Mouse (Mus musculus): Measurements from ENCODE around the gene Cldn4.
A peak's percentile ranks its signal among the peaks of the same experiment; 100 is the strongest.
"Not testable (repeated sequence)": the region's sequence is repeated elsewhere in the genome, so short reads cannot be mapped to it uniquely, and the experiment has no call there.

The Cldn4 gene

GRCm38 (mm10) chr5:134933686-134934085, 13.0 kb downstream of the Cldn4 start:
- DNase-seq (ENCODE audit: inconsistent age in 2 of 2, low spot score in 1 of 2): not testable (repeated sequence)

- DNase-seq (ENCODE audit: inconsistent age in 2 of 2, low spot score in 1 of 2): no peak
Observed at GRCm38 (mm10) chr5:134933281-134933680, 13.5 kb downstream of the Cldn4 start.

GRCm38 (mm10) chr5:134932903-134933276, 13.8 kb downstream of the Cldn4 start:
- peak; percentile 65 to 80 for DNase-seq (ENCODE audit: inconsistent age in 2 of 2, low spot score in 1 of 2)

GRCm38 (mm10) chr5:134932179-134932902, 14.4 kb downstream of the Cldn4 start, which contains the start of gene Mettl27:
Mettl27 (plus strand) TSS chr5:134932368.
- peak; percentile 91 to 97 for DNase-seq (ENCODE audit: inconsistent age in 2 of 2, low spot score in 1 of 2)

- DNase-seq (ENCODE audit: inconsistent age in 2 of 2, low spot score in 1 of 2): no peak
Observed at GRCm38 (mm10) chr5:134929988-134930387, 16.7 kb downstream of the Cldn4 start.

- DNase-seq (ENCODE audit: inconsistent age in 2 of 2, low spot score in 1 of 2): no peak
Observed at GRCm38 (mm10) chr5:134926726-134927125, 20.0 kb downstream of the Cldn4 start.

- DNase-seq (ENCODE audit: inconsistent age in 2 of 2, low spot score in 1 of 2): no peak
Observed at GRCm38 (mm10) chr5:134923141-134923540, 23.6 kb downstream of the Cldn4 start.

- DNase-seq (ENCODE audit: inconsistent age in 2 of 2, low spot score in 1 of 2): no peak
Observed at GRCm38 (mm10) chr5:134921106-134921505, 25.6 kb downstream of the Cldn4 start.

GRCm38 (mm10) chr5:134920106-134920687, 26.5 kb downstream of the Cldn4 start:
- DNase-seq (ENCODE audit: inconsistent age in 2 of 2, low spot score in 1 of 2): no peak

GRCm38 (mm10) chr5:134919097-134919496, 27.6 kb downstream of the Cldn4 start:
- DNase-seq (ENCODE audit: inconsistent age in 2 of 2, low spot score in 1 of 2): peak in 1 of 2 experiments; percentile 46

GRCm38 (mm10) chr5:134918071-134918832, 28.5 kb downstream of the Cldn4 start:
- DNase-seq (ENCODE audit: inconsistent age in 2 of 2, low spot score in 1 of 2): peak; percentile 71 to 87

GRCm38 (mm10) chr5:134915311-134915710, 31.4 kb downstream of the Cldn4 start, which contains the start of gene Cldn13:
Cldn13 (minus strand) TSS chr5:134915526.
- no peak for DNase-seq (ENCODE audit: inconsistent age in 2 of 2, low spot score in 1 of 2)

- no peak for DNase-seq (ENCODE audit: inconsistent age in 2 of 2, low spot score in 1 of 2)
Observed at GRCm38 (mm10) chr5:134914510-134914909, 32.2 kb downstream of the Cldn4 start.

GRCm38 (mm10) chr5:134913753-134914152, 33.0 kb downstream of the Cldn4 start:
- no peak for DNase-seq (ENCODE audit: inconsistent age in 2 of 2, low spot score in 1 of 2)

- no peak for DNase-seq (ENCODE audit: inconsistent age in 2 of 2, low spot score in 1 of 2)
Observed at GRCm38 (mm10) chr5:134913352-134913751, 33.4 kb downstream of the Cldn4 start.

- DNase-seq (ENCODE audit: inconsistent age in 2 of 2, low spot score in 1 of 2): peak in 1 of 2 experiments; percentile 38
Observed at GRCm38 (mm10) chr5:134911901-134912300, 34.8 kb downstream of the Cldn4 start.

- peak; percentile 91 to 97 for DNase-seq (ENCODE audit: inconsistent age in 2 of 2, low spot score in 1 of 2)
Observed at GRCm38 (mm10) chr5:134907135-134907534, 39.6 kb downstream of the Cldn4 start.

- no peak for DNase-seq (ENCODE audit: inconsistent age in 2 of 2, low spot score in 1 of 2)
Observed at GRCm38 (mm10) chr5:134906633-134907032, 40.1 kb downstream of the Cldn4 start, which contains the start of gene Tmem270. Tmem270 (minus strand) TSS chr5:134906733.

GRCm38 (mm10) chr5:134901644-134902027, 45.1 kb downstream of the Cldn4 start:
- DNase-seq (ENCODE audit: inconsistent age in 2 of 2, low spot score in 1 of 2): no peak

GRCm38 (mm10) chr5:134901012-134901643, 45.6 kb downstream of the Cldn4 start:
- peak; percentile 39 to 75 for DNase-seq (ENCODE audit: inconsistent age in 2 of 2, low spot score in 1 of 2)

GRCm38 (mm10) chr5:134897596-134897995, 49.1 kb downstream of the Cldn4 start:
- no peak for DNase-seq (ENCODE audit: inconsistent age in 2 of 2, low spot score in 1 of 2)

Measured in adrenal gland, adult (tissue).